Mouse (Mus musculus): ENCODE measurements around the gene Ppp5c. TPM values are rescaled to one million over a fixed set of nuclear protein-coding genes. Genes with fewer than 3 reads are reported as not detected.

Ppp5c gene
- polyA plus RNA-seq, 1 experiment from 2014 or later, result 117 TPM

DNA sequence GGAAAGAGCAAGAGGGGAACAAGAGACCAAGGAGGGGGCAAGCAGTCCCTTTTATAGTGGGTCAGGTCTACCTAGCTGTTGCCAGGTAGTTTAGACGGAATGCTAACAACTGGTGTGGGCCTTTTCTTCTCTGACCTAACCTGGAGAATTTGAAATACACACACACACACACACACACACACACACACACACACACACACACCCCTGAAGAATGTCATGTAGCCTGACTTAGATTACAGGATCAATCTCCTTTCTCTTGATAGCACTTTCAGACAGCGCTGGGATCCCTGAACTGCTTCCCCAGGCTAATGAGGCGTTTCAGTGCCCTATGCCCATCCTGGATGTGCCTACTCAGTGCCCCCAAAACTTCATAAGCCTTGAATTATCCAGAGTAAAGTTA lies 49.1 kb downstream of the Ppp5c start:
- Histone ChIP-seq H3K9ac (no peak overlapping the region), H3K4me2 (no peak overlapping the region), H3K27me3 (ENCODE audit: insufficient read depth, low read length) (no peaks in the 10 kb centered on the region), H3K9me3 (ENCODE audit: low read depth, low read length) (no peaks in the 10 kb centered on the region), H3K27ac (ENCODE audit: low read depth) (no peak overlapping the region), H3K4me1 (ENCODE audit: insufficient read depth) (peaks cover 4% of the 10 kb centered on the region; the same call in 1 of the 2 replicates), H3K36me3 (ENCODE audit: insufficient read depth) (no peaks in the 10 kb centered on the region), H3K4me3 (ENCODE audit: low read depth, low read length) (no peak overlapping the region)
- DNase-seq, result no peak
- 83% methylated on average over 3 of the region's 3 CpGs for WGBS
- no peak for TF ChIP-seq CTCF (IDR thresholded peaks at IDR 0.05; ENCODE audit: low read depth)
- no peak for ATAC-seq (ENCODE audit: insufficient read depth)

DNA sequence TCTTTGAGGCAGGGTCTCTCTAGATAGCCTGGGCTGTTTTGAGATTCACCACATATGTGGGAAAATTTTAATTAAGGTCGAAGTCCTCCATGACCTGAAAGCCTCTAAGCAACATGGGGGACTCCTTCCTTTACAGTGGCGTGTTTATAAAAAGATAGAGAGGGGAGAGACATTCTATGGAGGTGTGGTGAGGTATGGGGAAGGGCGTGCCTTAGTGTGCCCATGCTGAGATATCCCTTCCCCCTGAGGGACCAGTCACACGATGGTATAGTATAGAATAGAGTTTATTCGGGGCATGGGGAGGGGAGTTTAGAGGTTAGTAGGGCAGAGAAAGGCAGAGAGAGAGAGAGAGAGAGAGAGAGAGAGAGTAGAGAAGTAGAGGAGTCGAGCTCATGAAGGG lies 49.6 kb downstream of the Ppp5c start:
- no peak for ATAC-seq (ENCODE audit: insufficient read depth)
- WGBS, result 66% methylated on average over 6 of the region's 6 CpGs
- H3K27ac ChIP-seq (ENCODE audit: low read depth), result no peak overlapping the region

DNA sequence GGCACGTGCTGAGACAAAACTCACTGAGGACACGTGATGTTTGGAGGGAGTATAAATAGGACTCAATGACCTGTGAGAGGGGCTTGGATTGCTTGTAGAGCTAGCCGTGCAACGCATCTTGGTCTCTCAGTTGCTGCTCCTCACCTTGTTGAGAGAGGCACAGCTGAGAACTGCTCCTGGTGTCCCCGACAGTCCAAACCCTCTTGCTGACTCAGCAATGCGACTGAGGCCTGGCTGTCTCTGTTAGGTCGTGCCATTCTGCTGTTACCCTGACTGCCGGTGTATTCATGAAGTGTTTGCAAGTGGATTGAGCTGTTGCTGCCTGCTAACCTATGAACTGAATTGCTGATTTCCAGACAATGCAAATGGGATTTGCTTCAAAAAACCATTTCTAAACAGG lies 51.4 kb downstream of the Ppp5c start:
- no peak overlapping the region for H3K4me2 ChIP-seq
- DNase-seq (no peak), ATAC-seq (ENCODE audit: insufficient read depth) (no peak)
- H3K4me3 ChIP-seq (ENCODE audit: low read depth, low read length), result no peak overlapping the region
- TF ChIP-seq CTCF (IDR thresholded peaks at IDR 0.05; ENCODE audit: low read depth), result no peak
- H3K27ac ChIP-seq (ENCODE audit: low read depth), result no peak overlapping the region
- no peak overlapping the region; the same call in 1 of the 2 replicates for H3K9ac ChIP-seq
- no peaks in the 10 kb centered on the region for H3K9me3 ChIP-seq (ENCODE audit: low read depth, low read length)
- no peaks in the 10 kb centered on the region for H3K36me3 ChIP-seq (ENCODE audit: insufficient read depth)
- WGBS, result 47% methylated on average over 8 of the region's 8 CpGs
- no peaks in the 10 kb centered on the region for H3K27me3 ChIP-seq (ENCODE audit: insufficient read depth, low read length)
- no peaks in the 10 kb centered on the region for H3K4me1 ChIP-seq (ENCODE audit: insufficient read depth)

More for the DNA sequence above, 49.6 kb downstream of the Ppp5c start:
- peaks cover 3% of the 10 kb centered on the region; the same call in 1 of the 2 replicates for H3K4me1 ChIP-seq (ENCODE audit: insufficient read depth)
- no peak overlapping the region for H3K4me3 ChIP-seq (ENCODE audit: low read depth, low read length)
- H3K9ac ChIP-seq, result no peak overlapping the region
- H3K9me3 ChIP-seq (ENCODE audit: low read depth, low read length), result no peaks in the 10 kb centered on the region
- no peaks in the 10 kb centered on the region for H3K36me3 ChIP-seq (ENCODE audit: insufficient read depth)
- H3K4me2 ChIP-seq, result no peak overlapping the region
- no peak for DNase-seq
- H3K27me3 ChIP-seq (ENCODE audit: insufficient read depth, low read length), result no peaks in the 10 kb centered on the region
- TF ChIP-seq CTCF (IDR thresholded peaks at IDR 0.05; ENCODE audit: low read depth), result no peak

DNA sequence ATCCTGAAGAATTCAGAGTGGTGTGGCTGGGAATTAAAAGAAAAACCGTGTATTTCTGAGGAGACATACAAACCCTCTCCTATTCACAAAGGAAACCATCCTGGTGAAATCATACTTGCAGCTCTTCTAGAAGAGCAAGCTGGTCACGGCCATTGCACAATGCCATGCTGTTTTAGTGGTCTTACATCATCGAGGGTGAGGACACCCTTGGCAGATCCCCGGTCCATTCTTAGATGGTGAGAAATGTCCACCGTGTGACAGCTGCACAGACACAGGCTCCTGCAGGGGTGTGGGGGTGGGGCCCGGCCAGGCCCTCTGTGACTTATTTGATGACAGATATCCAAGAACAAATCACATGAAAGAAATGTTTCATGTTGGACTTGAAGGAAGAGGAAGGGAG lies 53.7 kb downstream of the Ppp5c start:
- Histone ChIP-seq H3K4me3 (ENCODE audit: low read depth, low read length) (no peak overlapping the region), H3K4me1 (ENCODE audit: insufficient read depth) (no peaks in the 10 kb centered on the region), H3K9ac (no peak overlapping the region), H3K27ac (ENCODE audit: low read depth) (no peak overlapping the region), H3K4me2 (no peak overlapping the region), H3K36me3 (ENCODE audit: insufficient read depth) (no peaks in the 10 kb centered on the region), H3K9me3 (ENCODE audit: low read depth, low read length) (no peaks in the 10 kb centered on the region), H3K27me3 (ENCODE audit: insufficient read depth, low read length) (no peaks in the 10 kb centered on the region)
- DNase-seq, result peak; percentile 73
- 38% methylated on average over 6 of the region's 6 CpGs for WGBS
- peak; percentile 83 for ATAC-seq (ENCODE audit: insufficient read depth)
- TF ChIP-seq CTCF (IDR thresholded peaks at IDR 0.05; ENCODE audit: low read depth), result no peak

DNA sequence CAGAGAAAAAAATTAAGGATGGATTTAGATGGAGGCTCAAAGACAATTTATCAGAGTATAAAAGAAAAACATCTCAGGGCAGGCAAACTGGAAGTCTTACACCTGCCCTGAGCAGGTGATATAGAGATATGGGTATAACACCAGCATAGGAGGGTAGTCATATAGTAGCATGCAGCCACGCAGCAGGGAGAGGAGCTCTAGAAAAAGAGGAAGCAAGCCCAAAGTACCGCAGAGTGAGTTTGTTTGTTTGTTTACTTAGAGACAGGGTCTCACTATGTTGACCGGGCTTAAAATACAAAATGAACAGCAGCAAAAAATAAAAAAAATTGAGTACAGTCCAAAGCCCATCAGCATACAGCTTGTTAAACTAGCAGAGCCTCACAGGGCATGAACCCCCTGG lies 56.6 kb downstream of the Ppp5c start:
- H3K36me3 ChIP-seq (ENCODE audit: insufficient read depth), result no peaks in the 10 kb centered on the region
- H3K9me3 ChIP-seq (ENCODE audit: low read depth, low read length), result no peaks in the 10 kb centered on the region
- ATAC-seq (ENCODE audit: insufficient read depth) (no peak), DNase-seq (no peak)
- H3K27me3 ChIP-seq (ENCODE audit: insufficient read depth, low read length), result no peaks in the 10 kb centered on the region
- H3K27ac ChIP-seq (ENCODE audit: low read depth), result no peak overlapping the region
- no peak overlapping the region for H3K4me2 ChIP-seq
- 57% methylated on average over 3 of the region's 3 CpGs for WGBS
- no peak overlapping the region for H3K9ac ChIP-seq
- no peaks in the 10 kb centered on the region for H3K4me1 ChIP-seq (ENCODE audit: insufficient read depth)
- TF ChIP-seq CTCF (IDR thresholded peaks at IDR 0.05; ENCODE audit: low read depth), result no peak
- H3K4me3 ChIP-seq (ENCODE audit: low read depth, low read length), result no peak overlapping the region

DNA sequence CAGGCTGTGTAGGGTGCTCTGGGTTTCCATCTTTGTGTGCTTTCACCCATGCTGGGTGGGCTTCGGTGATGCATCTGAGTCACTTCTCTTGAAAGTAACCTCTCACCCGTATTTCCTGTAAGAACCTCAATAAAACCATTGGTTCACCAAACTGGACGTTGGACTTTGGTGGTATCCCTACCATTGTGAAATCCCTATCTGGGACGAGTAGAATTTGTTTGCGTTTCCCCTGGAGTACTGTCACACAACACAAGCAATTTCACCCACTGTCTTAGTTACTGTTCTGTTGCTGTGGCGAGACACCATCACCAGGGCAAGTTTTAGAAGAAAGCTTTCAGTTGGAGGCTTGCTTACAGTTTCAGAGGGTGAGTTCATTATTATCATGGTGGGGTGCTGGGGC lies 59.3 kb downstream of the Ppp5c start:
- H3K4me3 ChIP-seq (ENCODE audit: low read depth, low read length), result no peak overlapping the region
- 78% methylated on average over 6 of the region's 6 CpGs for WGBS
- ATAC-seq (ENCODE audit: insufficient read depth) (no peak), DNase-seq (no peak)
- no peaks in the 10 kb centered on the region for H3K4me1 ChIP-seq (ENCODE audit: insufficient read depth)
- TF ChIP-seq CTCF (IDR thresholded peaks at IDR 0.05; ENCODE audit: low read depth), result no peak
- no peaks in the 10 kb centered on the region for H3K9me3 ChIP-seq (ENCODE audit: low read depth, low read length)
- no peak overlapping the region for H3K4me2 ChIP-seq
- H3K9ac ChIP-seq, result no peak overlapping the region
- H3K27me3 ChIP-seq (ENCODE audit: insufficient read depth, low read length), result no peaks in the 10 kb centered on the region
- H3K27ac ChIP-seq (ENCODE audit: low read depth), result no peak overlapping the region
- no peaks in the 10 kb centered on the region for H3K36me3 ChIP-seq (ENCODE audit: insufficient read depth)

DNA sequence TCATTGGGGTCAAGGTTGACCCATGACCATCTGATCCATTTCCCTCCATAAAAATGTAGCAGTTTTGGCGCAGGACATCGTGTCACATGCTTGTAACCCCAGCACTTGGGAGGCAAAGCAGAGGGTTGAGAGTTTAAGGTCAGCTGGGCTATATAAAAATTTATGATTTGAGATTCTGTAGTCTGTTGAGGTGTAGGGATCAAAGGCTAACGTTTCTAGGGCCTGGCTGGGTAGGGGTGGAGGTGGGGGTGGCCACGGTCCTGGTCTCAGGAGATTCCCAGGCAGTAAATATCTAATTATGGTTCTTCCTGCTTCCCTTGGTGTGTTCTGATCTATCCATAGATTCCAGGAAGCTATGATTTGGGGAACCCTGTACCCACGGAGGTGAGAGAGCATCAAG lies 66.0 kb downstream of the Ppp5c start:
- ATAC-seq (ENCODE audit: insufficient read depth) (no peak), DNase-seq (no peak)
- H3K9me3 ChIP-seq (ENCODE audit: low read depth, low read length), result no peaks in the 10 kb centered on the region
- H3K27ac ChIP-seq (ENCODE audit: low read depth), result no peak overlapping the region
- no peak for TF ChIP-seq CTCF (IDR thresholded peaks at IDR 0.05; ENCODE audit: low read depth)
- H3K27me3 ChIP-seq (ENCODE audit: insufficient read depth, low read length), result 0 out of 2 replicates have a peak, but pooled peaks cover 6% of the 10 kb centered on the region
- H3K4me1 ChIP-seq (ENCODE audit: insufficient read depth), result no peaks in the 10 kb centered on the region
- H3K4me3 ChIP-seq (ENCODE audit: low read depth, low read length), result no peak overlapping the region
- H3K4me2 ChIP-seq, result no peak overlapping the region
- H3K36me3 ChIP-seq (ENCODE audit: insufficient read depth), result no peaks in the 10 kb centered on the region
- 67% methylated on average over 5 of the region's 5 CpGs for WGBS
- no peak overlapping the region for H3K9ac ChIP-seq

Data from lung, embryonic 14.5 days (tissue).